Comparison of ENCODE assay signal across 26 mouse cellular contexts in genomic region chr1:191041352-191041751, GRCm38 (mm10). TPM values are rescaled to one million over a fixed set of nuclear protein-coding genes. Genes with fewer than 3 reads are reported as not detected.
DNase-seq lines count a peak whose midpoint lies in the region; ATAC-seq lines count a peak whose summit lies in the region.
"Had no signal": no experiment of that assay in that cellular context is flagged by ENCODE, and none has a peak within 500 bp of the region (broad histone marks: within the 10 kb centered on the region; RNA-seq: fewer than 3 reads in every experiment).

No protein-coding gene starts in this region.

- no peaks in the 10 kb centered on the region for H3K9me3 ChIP-seq in heart, embryonic 10.5 days
- H3K9me3 ChIP-seq in kidney, embryonic 14.5 days (ENCODE audit: control insufficient read depth, low read length) = no peaks in the 10 kb centered on the region
- H3K9me3 ChIP-seq: embryonic facial prominence, embryonic 10.5 days; embryonic facial prominence, embryonic 12.5 days; forebrain, embryonic 13.5 days; forebrain, embryonic 15.5 days had no signal

- H3K4me2 ChIP-seq in kidney, embryonic 14.5 days (replicated peaks; ENCODE audit: low read depth, low read length) = no peak overlapping the region
- H3K4me2 ChIP-seq: embryonic facial prominence, embryonic 12.5 days; forebrain, embryonic 13.5 days; forebrain, embryonic 15.5 days had no signal

- H3K27me3 ChIP-seq in heart, embryonic 10.5 days (ENCODE audit: insufficient read depth, poor library complexity, severe bottlenecking) = no peaks in the 10 kb centered on the region
- H3K27me3 ChIP-seq in kidney, embryonic 14.5 days (ENCODE audit: control insufficient read depth, insufficient read depth, low read length) = no peaks in the 10 kb centered on the region
- H3K27me3 ChIP-seq: embryonic facial prominence, embryonic 12.5 days; forebrain, embryonic 13.5 days; forebrain, embryonic 15.5 days; Patski had no signal

- no peak overlapping the region for H3K27ac ChIP-seq in heart, embryonic 10.5 days
- no peak overlapping the region for H3K27ac ChIP-seq in kidney, embryonic 14.5 days (ENCODE audit: low read depth, low read length)
- H3K27ac ChIP-seq: embryonic facial prominence, embryonic 10.5 days; embryonic facial prominence, embryonic 12.5 days; forebrain, embryonic 13.5 days; forebrain, embryonic 15.5 days had no signal

- no peaks in the 10 kb centered on the region for H3K36me3 ChIP-seq in heart, embryonic 10.5 days
- no peaks in the 10 kb centered on the region for H3K36me3 ChIP-seq in kidney, embryonic 14.5 days (ENCODE audit: control insufficient read depth, insufficient read depth, low read length)
- H3K36me3 ChIP-seq: embryonic facial prominence, embryonic 10.5 days; embryonic facial prominence, embryonic 12.5 days; forebrain, embryonic 15.5 days had no signal

- ATAC-seq in granulocyte monocyte progenitor cell, adult 5-6 weeks (replicated peaks; ENCODE audit: poor library complexity, severe bottlenecking) = peak; percentile 85
- ATAC-seq in megakaryocyte, adult 5-6 weeks (ENCODE audit: poor library complexity, severe bottlenecking) = peak; percentile 51
- no peak for ATAC-seq in kidney, embryonic 14.5 days (ENCODE audit: low FRiP score, low TSS enrichment)
- ATAC-seq: activated CD4-positive, CD25-positive, alpha-beta regulatory T cell, adult 4 months; forebrain, embryonic 13.5 days; forebrain, embryonic 15.5 days; Patski had no signal

- no peak overlapping the region for H3K4me3 ChIP-seq in heart, embryonic 10.5 days
- H3K4me3 ChIP-seq in kidney, embryonic 14.5 days (ENCODE audit: low read length) = no peak overlapping the region
- H3K4me3 ChIP-seq: embryonic facial prominence, embryonic 10.5 days; embryonic facial prominence, embryonic 12.5 days; forebrain, embryonic 13.5 days; forebrain, embryonic 15.5 days had no signal

- intact Hi-C loops in gastrocnemius, postnatal 14 days (cut with DNase I; ENCODE audit: low total_unique reads) = no loop called here

- 0 out of 2 replicates have a peak, but pooled peaks cover 2% of the 10 kb centered on the region for H3K4me1 ChIP-seq in heart, embryonic 10.5 days
- H3K4me1 ChIP-seq in kidney, embryonic 14.5 days (ENCODE audit: control insufficient read depth, insufficient read depth, low read length) = no peaks in the 10 kb centered on the region
- H3K4me1 ChIP-seq: embryonic facial prominence, embryonic 10.5 days; embryonic facial prominence, embryonic 12.5 days; forebrain, embryonic 13.5 days; forebrain, embryonic 15.5 days had no signal

- peak; percentile 27 for DNase-seq in heart, embryonic 10.5 days (ENCODE audit: low spot score)
- DNase-seq in heart, adult 8-10 months (ENCODE audit: low spot score) = no peak
- DNase-seq in gastrocnemius, postnatal 14 days = no peak
- DNase-seq in lung, postnatal 25 days (ENCODE audit: low spot score) = no peak
- DNase-seq: adrenal gland, adult 8-10 months; adrenal gland, postnatal 14 days; adrenal gland, postnatal 36 days; cerebellum, adult 11-12 months; cerebellum, adult 2 months; cerebellum, adult 9-10 months; cerebellum, postnatal 10 days; cerebellum, postnatal 25 days had no signal

- H3K9ac ChIP-seq in kidney, embryonic 14.5 days (ENCODE audit: low read depth, low read length) = no peak overlapping the region
- H3K9ac ChIP-seq: embryonic facial prominence, embryonic 12.5 days; forebrain, embryonic 13.5 days; forebrain, embryonic 15.5 days had no signal

RNA-seq across cellular contexts. Expression of gene Spata45, which starts 4.9 kb away (rescaled TPM):
- polyA plus RNA-seq in heart, embryonic 10.5 days (2016; fragmentation: Nextera tagmentation; extraction: Ambion mirVana) = not detected in 2 replicates
- total RNA-seq in heart, adult 8-10 months (2022) = not detected
- not detected in 2 replicates for total RNA-seq in granulocyte monocyte progenitor cell, adult 5-6 weeks (2014; fragmentation: Nextera tagmentation)
- total RNA-seq in granulocyte monocyte progenitor cell, adult 5-6 weeks (2017) = not detected in 2 replicates
- total RNA-seq in megakaryocyte, adult 5-6 weeks (2015) = not detected in 2 replicates
- not detected in 2 replicates for total RNA-seq in megakaryocyte, adult 5-6 weeks (2017)
- polyA plus RNA-seq in kidney, embryonic 14.5 days (2014; fragmentation: Nextera tagmentation; extraction: Ambion mirVana) = not detected in 2 replicates
- total RNA-seq in gastrocnemius, postnatal 14 days (2021) = not detected
- total RNA-seq: adrenal gland, adult 18-20 months; adrenal gland, adult 8-10 months; adrenal gland, postnatal 14 days; adrenal gland, postnatal 36 days had no signal
- polyA plus RNA-seq: activated CD4-positive, CD25-positive, alpha-beta regulatory T cell, adult 4 months; C2C12; cerebellum, adult 2 months; cortical plate, adult 2 months; embryonic facial prominence, embryonic 10.5 days; embryonic facial prominence, embryonic 12.5 days; embryonic facial prominence, embryonic 14.5 days; forebrain, embryonic 11.5 days; forebrain, embryonic 13.5 days; forebrain, embryonic 15.5 days; Patski had no signal

RNA-seq across cellular contexts. Expression of gene Flvcr1, which starts 15.4 kb away (rescaled TPM):
- polyA plus RNA-seq in heart, embryonic 10.5 days (2016; fragmentation: Nextera tagmentation; extraction: Ambion mirVana) = 4.4 and 8.5 TPM in 2 replicates
- total RNA-seq in heart, adult 8-10 months (2022) = 1 to 10 TPM; 3.5 to 6.5 (median 4.0) TPM
- 25.1 and 29.5 TPM in 2 replicates for total RNA-seq in granulocyte monocyte progenitor cell, adult 5-6 weeks (2014; fragmentation: Nextera tagmentation)
- 27.0 and 32.6 TPM in 2 replicates for total RNA-seq in granulocyte monocyte progenitor cell, adult 5-6 weeks (2017)
- total RNA-seq in megakaryocyte, adult 5-6 weeks (2015) = 52.7 and 55.5 TPM in 2 replicates
- total RNA-seq in megakaryocyte, adult 5-6 weeks (2017) = 45.4 and 57.0 TPM in 2 replicates
- polyA plus RNA-seq in kidney, embryonic 14.5 days (2014; fragmentation: Nextera tagmentation; extraction: Ambion mirVana) = 6.8 and 8.5 TPM in 2 replicates
- 10 to 100 TPM in 1 of 2 experiments, 1 to 10 TPM in 1; 9.3 to 14.5 TPM for total RNA-seq in gastrocnemius, postnatal 14 days (2021)

RNA-seq across cellular contexts. Expression of gene Tatdn3, which starts 21.4 kb away (rescaled TPM):
- polyA plus RNA-seq in heart, embryonic 10.5 days (2016; fragmentation: Nextera tagmentation; extraction: Ambion mirVana) = 16.6 and 20.7 TPM in 2 replicates
- 10 to 100 TPM in 3 of 4 experiments, 1 to 10 TPM in 1; 9.6 to 17.8 (median 12.1) TPM for total RNA-seq in heart, adult 8-10 months (2022)
- 4.0 and 21.4 TPM in 2 replicates for total RNA-seq in granulocyte monocyte progenitor cell, adult 5-6 weeks (2014; fragmentation: Nextera tagmentation)
- 9.3 and 12.5 TPM in 2 replicates for total RNA-seq in granulocyte monocyte progenitor cell, adult 5-6 weeks (2017)
- 20.0 and 24.7 TPM in 2 replicates for total RNA-seq in megakaryocyte, adult 5-6 weeks (2015)
- total RNA-seq in megakaryocyte, adult 5-6 weeks (2017) = 9.9 and 11.8 TPM in 2 replicates
- 12.6 and 13.2 TPM in 2 replicates for polyA plus RNA-seq in kidney, embryonic 14.5 days (2014; fragmentation: Nextera tagmentation; extraction: Ambion mirVana)
- total RNA-seq in gastrocnemius, postnatal 14 days (2021) = 10 to 100 TPM; 12.2 to 17.0 TPM

RNA-seq across cellular contexts. Expression of gene Nsl1, which starts 21.5 kb away (rescaled TPM):
- polyA plus RNA-seq in heart, embryonic 10.5 days (2016; fragmentation: Nextera tagmentation; extraction: Ambion mirVana) = 20.6 and 21.8 TPM in 2 replicates
- under 1 TPM; 0.19 to 0.79 (median 0.34) TPM for total RNA-seq in heart, adult 8-10 months (2022)
- total RNA-seq in granulocyte monocyte progenitor cell, adult 5-6 weeks (2014; fragmentation: Nextera tagmentation) = 11.1 and 12.6 TPM in 2 replicates
- total RNA-seq in granulocyte monocyte progenitor cell, adult 5-6 weeks (2017) = 14.1 and 17.6 TPM in 2 replicates
- 7.3 and 8.1 TPM in 2 replicates for total RNA-seq in megakaryocyte, adult 5-6 weeks (2015)
- total RNA-seq in megakaryocyte, adult 5-6 weeks (2017) = 19.7 and 22.0 TPM in 2 replicates
- polyA plus RNA-seq in kidney, embryonic 14.5 days (2014; fragmentation: Nextera tagmentation; extraction: Ambion mirVana) = 10.4 and 23.3 TPM in 2 replicates
- 1 to 10 TPM in 1 of 2 experiments, under 1 TPM in 1; 0.66 to 1.1 TPM for total RNA-seq in gastrocnemius, postnatal 14 days (2021)

RNA-seq across cellular contexts. Expression of gene Batf3, which starts 56.3 kb away (rescaled TPM):
- 4.8 and 7.9 TPM in 2 replicates for polyA plus RNA-seq in heart, embryonic 10.5 days (2016; fragmentation: Nextera tagmentation; extraction: Ambion mirVana)
- under 1 TPM in 3 of 4 experiments, not detected in 1; 0.49 to 0.75 (median 0.69) TPM for total RNA-seq in heart, adult 8-10 months (2022)
- not detected in 2 replicates for total RNA-seq in granulocyte monocyte progenitor cell, adult 5-6 weeks (2014; fragmentation: Nextera tagmentation)
- not detected in 2 replicates for total RNA-seq in granulocyte monocyte progenitor cell, adult 5-6 weeks (2017)
- 5.2 and 11.7 TPM in 2 replicates for total RNA-seq in megakaryocyte, adult 5-6 weeks (2015)
- total RNA-seq in megakaryocyte, adult 5-6 weeks (2017) = 1.8 and 3.4 TPM in 2 replicates
- 12.4 and 18.0 TPM in 2 replicates for polyA plus RNA-seq in kidney, embryonic 14.5 days (2014; fragmentation: Nextera tagmentation; extraction: Ambion mirVana)
- total RNA-seq in gastrocnemius, postnatal 14 days (2021) = under 1 TPM in 1 of 2 experiments, not detected in 1; 0.53 TPM
- polyA plus RNA-seq: activated CD4-positive, CD25-positive, alpha-beta regulatory T cell, adult 4 months had no signal
